Mouse (Mus musculus): Measurements from ENCODE around the gene Rnf115.
A peak's percentile ranks its signal among the peaks of the same experiment; 100 is the strongest.
"Not testable (repeated sequence)": the region's sequence is repeated elsewhere in the genome, so short reads cannot be mapped to it uniquely, and the experiment has no call there.

Gene Rnf115

DNA sequence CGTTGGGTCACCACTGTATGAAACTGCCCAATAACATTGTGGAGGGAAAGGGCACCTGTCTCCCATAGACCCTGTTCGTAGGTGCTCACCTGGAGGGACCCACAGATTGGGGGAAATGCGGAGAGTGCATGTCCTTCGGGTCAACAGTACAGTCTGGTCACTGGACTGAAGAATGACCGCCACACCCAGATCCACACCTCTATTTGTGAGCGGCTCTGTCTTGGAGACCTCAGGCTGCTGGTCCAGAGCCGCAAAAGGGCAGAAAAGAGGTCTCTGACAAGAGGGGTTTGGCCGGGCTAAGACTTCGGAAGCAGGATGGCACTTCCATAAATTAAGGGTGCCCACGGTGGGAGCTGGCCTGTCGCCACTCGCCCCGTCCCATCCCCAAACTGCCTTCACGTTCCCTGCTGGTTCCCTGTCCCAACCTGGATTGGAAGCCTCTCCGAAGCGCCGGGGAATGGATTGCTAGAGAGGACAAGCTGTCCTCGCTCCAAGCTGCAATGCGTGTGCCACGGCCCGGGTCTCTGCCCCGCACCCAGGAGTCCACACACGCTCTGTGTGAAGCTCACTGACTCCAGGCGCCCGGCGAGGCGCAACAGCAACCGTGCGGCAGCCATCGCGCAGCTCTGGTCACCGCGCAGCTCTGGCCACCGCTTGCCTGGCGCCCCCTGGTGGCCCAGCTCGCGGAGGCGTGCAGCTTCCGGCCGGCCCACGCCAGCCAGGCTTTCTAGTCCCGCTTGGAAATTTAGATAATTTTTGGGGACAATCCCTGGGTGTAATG, 19.4 kb upstream of the Rnf115 start, which contains the start of gene Nudt17:
TSS of gene Nudt17 (minus strand) at position 660 of the 781 bp plus-strand sequence.
- peak; percentile 46 to 64 for DNase-seq (ENCODE audit: low spot score in 2 of 2)

DNA sequence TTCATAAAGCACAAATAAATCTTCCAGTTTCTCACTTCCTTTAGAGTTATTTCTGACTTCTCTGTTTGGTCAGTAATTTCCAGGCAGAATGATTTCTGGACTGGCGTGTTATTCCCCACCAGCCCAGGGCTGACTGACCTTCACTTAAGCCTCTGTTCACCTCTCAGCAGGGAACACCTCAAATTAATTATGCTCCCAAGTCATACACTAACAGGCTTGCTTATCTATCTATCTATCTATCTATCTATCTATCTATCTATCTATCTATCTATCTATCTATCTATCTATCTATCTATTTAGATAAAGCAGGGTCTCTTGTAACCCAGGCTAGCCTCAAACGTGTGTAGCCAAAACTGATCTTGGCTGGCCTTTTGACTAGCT, 18.8 kb upstream of the Rnf115 start:
- no peak for DNase-seq (ENCODE audit: low spot score in 2 of 2)

- DNase-seq (ENCODE audit: low spot score in 2 of 2): no peak
These were observed 13.2 kb upstream of the Rnf115 start for GRCm38 (mm10) chr3:96714286-96714685.

DNA sequence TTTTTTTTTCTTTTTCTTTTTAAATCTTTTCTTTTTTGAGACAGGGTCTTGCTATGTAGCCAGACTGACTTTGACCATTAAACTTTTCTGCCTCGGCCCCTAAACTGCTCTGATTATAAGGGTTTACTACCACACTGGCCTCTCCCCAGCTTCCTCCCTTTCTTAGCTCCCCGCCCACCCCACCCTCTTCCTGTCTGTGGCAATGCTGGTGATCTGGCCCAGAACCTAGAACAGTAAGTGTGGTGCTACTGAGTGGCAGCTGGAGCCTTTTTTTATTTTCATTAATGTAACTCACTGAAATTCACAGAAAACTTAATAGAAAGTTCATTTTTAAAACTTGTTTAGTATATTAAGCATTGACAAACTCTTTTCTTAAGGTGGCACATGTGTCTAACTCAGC, 11.6 kb upstream of the Rnf115 start:
- DNase-seq (ENCODE audit: low spot score in 2 of 2): no peak

GRCm38 (mm10) chr3:96719173-96719572, 8.3 kb upstream of the Rnf115 start:
- no peak for DNase-seq (ENCODE audit: low spot score in 2 of 2)

GRCm38 (mm10) chr3:96727828-96728633, 567 bp downstream of the Rnf115 start:
- DNase-seq (ENCODE audit: low spot score in 2 of 2): peak in 1 of 2 experiments; percentile 19

DNA sequence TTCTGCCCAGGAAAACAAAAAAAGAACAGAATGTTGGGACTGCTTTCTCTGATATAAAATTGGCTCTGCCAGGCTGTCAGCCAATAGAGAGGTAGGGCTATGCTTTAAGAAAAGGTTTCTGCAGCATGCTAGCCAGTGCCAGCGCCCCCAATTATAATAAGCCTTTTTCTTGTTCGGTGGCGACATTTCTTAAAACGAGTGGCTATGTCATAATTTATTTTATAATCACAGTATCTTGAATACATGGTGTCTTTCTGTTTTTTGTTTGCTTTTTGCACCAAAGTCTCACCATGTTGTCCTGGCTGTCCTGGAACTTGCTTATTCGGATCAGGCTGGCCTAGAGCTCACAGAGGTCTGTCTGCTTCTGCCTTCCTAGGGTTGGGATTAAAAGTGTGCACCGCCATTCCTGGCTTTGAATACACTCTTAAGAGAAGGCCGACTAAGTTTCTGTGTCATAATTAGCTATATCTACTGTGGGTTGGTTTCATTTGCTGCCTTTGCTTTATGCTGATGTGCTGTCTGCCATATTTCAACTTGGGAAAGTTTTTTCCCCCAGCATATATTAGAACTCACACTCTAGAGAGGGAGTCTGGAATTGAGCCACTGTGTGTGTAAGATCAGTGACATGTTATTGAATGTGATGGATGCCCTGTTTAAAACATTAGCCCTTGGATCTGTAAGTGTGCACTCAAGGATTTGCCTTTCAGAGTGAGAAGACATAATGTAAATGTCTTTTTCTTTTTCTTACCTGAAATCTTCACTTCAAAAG, 1.4 kb downstream of the Rnf115 start:
- no peak for DNase-seq (ENCODE audit: low spot score in 2 of 2)

- no peak for DNase-seq (ENCODE audit: low spot score in 2 of 2)
These were observed 1.9 kb downstream of the Rnf115 start for GRCm38 (mm10) chr3:96729403-96729784.

DNA sequence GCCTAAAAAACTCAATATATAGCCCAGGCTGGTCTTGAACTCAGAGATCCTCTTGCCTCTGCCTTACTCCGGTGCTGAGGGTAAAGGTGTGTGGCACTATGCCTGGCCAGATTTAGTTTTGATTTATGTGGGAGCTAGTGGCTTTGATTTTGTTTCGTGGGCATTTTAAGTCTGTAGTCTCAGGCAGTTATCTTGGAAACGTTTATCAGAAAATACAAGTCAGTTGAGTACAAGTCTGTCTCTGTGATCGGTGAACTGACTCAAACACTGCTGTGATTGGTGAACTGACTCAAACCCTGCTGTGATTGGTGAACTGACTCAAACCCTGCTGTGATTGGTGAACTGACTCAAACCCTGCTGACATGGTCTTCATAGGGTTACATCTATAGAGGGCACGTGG, 3.3 kb downstream of the Rnf115 start:
- DNase-seq (ENCODE audit: low spot score in 2 of 2): no peak

- DNase-seq (ENCODE audit: low spot score in 2 of 2): no peak
These were observed 6.5 kb downstream of the Rnf115 start for GRCm38 (mm10) chr3:96733984-96734383.

GRCm38 (mm10) chr3:96735200-96735599, 7.7 kb downstream of the Rnf115 start:
- DNase-seq (ENCODE audit: low spot score in 2 of 2): no peak

DNA sequence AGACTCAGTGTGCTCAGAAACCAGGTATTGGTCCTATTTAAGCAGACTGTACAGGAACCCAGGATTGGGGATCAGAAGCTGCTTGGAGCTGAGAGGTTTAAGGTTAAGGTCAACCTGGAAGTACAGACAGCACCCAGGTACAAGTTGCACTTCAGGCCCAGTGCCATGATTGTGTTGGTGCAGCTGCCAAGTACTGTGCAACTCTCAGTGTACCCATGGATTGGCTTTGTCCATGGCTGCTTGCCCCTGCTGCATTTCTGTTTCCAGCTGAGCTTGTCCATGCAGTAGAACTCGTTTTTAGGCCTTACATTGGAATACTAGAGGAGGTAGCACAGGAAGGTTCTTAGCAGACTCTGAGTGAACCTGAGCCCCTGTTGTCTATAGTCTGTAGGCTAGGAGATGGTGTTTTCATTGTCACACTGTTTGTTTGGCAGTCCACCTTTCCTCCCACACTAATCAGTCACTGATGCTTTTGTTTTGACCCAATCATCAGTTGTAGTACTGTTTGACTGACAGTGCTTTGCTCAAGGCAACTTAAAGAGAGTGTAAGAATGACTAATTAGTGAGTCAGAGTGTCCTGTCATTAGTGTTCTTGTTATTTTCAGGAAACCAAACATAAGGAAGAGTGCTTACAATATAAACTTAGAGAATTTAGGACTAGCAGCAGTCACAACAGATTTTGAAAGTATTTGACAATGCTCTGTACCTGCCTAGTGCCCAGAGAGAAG, 9.7 kb downstream of the Rnf115 start:
- DNase-seq (ENCODE audit: low spot score in 2 of 2): no peak

- DNase-seq (ENCODE audit: low spot score in 2 of 2): no peak
These were observed 10.5 kb downstream of the Rnf115 start for GRCm38 (mm10) chr3:96737995-96738394.

DNA sequence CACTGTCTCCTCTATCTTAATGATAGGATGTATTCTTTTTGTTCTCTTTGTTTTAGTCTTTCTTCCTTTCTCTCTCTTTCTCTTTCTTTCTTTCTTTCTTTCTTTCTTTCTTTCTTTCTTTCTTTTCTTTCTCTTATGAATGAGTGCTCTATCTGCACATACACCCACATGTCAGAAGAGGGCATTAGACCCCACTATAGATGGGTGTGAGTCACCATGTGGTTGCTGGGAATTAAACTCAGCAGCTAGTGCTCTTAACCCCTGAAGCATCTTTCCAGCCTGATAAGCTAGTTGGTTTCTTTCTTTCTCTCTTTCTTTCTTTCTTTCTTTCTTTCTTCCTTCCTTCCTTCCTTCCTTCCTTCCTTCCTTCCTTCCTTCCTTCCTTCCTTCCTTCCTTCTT, 12.8 kb downstream of the Rnf115 start:
- not testable (repeated sequence) for DNase-seq (ENCODE audit: low spot score in 2 of 2)

- no peak for DNase-seq (ENCODE audit: low spot score in 2 of 2)
These were observed 16.9 kb downstream of the Rnf115 start for GRCm38 (mm10) chr3:96744348-96744747.

GRCm38 (mm10) chr3:96746829-96747228, 19.4 kb downstream of the Rnf115 start:
- no peak for DNase-seq (ENCODE audit: low spot score in 2 of 2)

- DNase-seq (ENCODE audit: low spot score in 2 of 2): no peak
These were observed 28.5 kb downstream of the Rnf115 start for GRCm38 (mm10) chr3:96755935-96756334.

GRCm38 (mm10) chr3:96757691-96758090, 30.2 kb downstream of the Rnf115 start:
- no peak for DNase-seq (ENCODE audit: low spot score in 2 of 2)

- no peak for DNase-seq (ENCODE audit: low spot score in 2 of 2)
These were observed 32.2 kb downstream of the Rnf115 start for GRCm38 (mm10) chr3:96759695-96760094.

GRCm38 (mm10) chr3:96764528-96764927, 37.1 kb downstream of the Rnf115 start:
- no peak for DNase-seq (ENCODE audit: low spot score in 2 of 2)

DNA sequence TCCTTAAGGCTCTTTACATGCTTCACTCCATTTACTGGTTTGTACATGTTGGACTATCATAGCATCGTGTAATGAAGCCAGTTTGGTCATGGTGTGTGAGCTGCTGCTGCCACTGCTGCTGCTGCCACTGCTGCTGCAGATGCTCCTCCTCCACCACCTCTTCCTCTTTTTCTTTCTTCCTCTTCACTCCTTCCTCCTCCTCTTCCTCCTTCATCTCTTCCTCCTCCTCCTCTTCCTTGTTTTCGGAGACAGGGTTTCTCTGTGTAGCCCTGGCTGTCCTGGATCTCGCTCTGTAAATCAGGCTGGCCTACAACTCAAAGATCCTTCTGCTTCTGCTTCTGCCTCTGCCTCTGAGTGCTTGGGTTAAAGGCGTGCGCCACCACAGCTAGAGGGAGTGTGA, 42.5 kb downstream of the Rnf115 start:
- no peak for DNase-seq (ENCODE audit: low spot score in 2 of 2)

- no peak for DNase-seq (ENCODE audit: low spot score in 2 of 2)
These were observed 45.5 kb downstream of the Rnf115 start for GRCm38 (mm10) chr3:96772949-96773348.
